Mouse (Mus musculus): Measurements from ENCODE around the gene Ogfr. TPM values are rescaled to one million over a fixed set of nuclear protein-coding genes. Genes with fewer than 3 reads are reported as not detected.

Ogfr gene
- polyA plus RNA-seq (2014; fragmentation: Nextera tagmentation; extraction: Ambion mirVana), result 88.4 and 90.2 TPM in 2 replicates

GRCm38 (mm10) chr2:180589123-180589831 is at the start of gene Ogfr:
Gene Ogfr (plus strand): TSS chr2:180589245.
- H3K9ac ChIP-seq, result peak within 1 kb of the TSS; percentile 88
- H3K27ac ChIP-seq, result peak within 1 kb of the TSS; percentile 93
- H3K36me3 ChIP-seq (replicated peaks; ENCODE audit: control insufficient read depth, insufficient read depth), result peaks cover 67% of the 10 kb centered on the region
- H3K9me3 ChIP-seq (ENCODE audit: control insufficient read depth, low read length), result no peaks in the 10 kb centered on the region
- H3K4me2 ChIP-seq (replicated peaks), result peak within 1 kb of the TSS; percentile 84
- under 1% methylated on average over 56 of the region's 67 CpGs for WGBS
- peaks cover 13% of the 10 kb centered on the region for H3K4me1 ChIP-seq (replicated peaks; ENCODE audit: control insufficient read depth, insufficient read depth, low read length)
- no peaks in the 10 kb centered on the region for H3K27me3 ChIP-seq (ENCODE audit: control insufficient read depth, insufficient read depth, low read length)
- DNase-seq (ENCODE audit: low spot score) (peak; percentile 85), ATAC-seq (ENCODE audit: low FRiP score) (peak; percentile 90)
- peak within 1 kb of the TSS; percentile 75 for H3K4me3 ChIP-seq (replicated peaks; ENCODE audit: low read length)

GRCm38 (mm10) chr2:180543675-180544074 is 45.4 kb upstream of the Ogfr start:
- Histone ChIP-seq H3K9me3 (ENCODE audit: control insufficient read depth, low read length) (no peaks in the 10 kb centered on the region), H3K27ac (no peak overlapping the region), H3K36me3 (replicated peaks; ENCODE audit: control insufficient read depth, insufficient read depth) (no peaks in the 10 kb centered on the region), H3K27me3 (ENCODE audit: control insufficient read depth, insufficient read depth, low read length) (no peaks in the 10 kb centered on the region), H3K4me3 (replicated peaks; ENCODE audit: low read length) (no peak overlapping the region), H3K4me2 (replicated peaks) (no peak overlapping the region), H3K9ac (no peak overlapping the region), H3K4me1 (replicated peaks; ENCODE audit: control insufficient read depth, insufficient read depth, low read length) (peaks cover 11% of the 10 kb centered on the region)
- no peak for ATAC-seq (ENCODE audit: low FRiP score)
- DNase-seq (ENCODE audit: low spot score), result no peak
- 90% methylated on average over 2 of the region's 2 CpGs for WGBS

- Histone ChIP-seq H3K4me1 (replicated peaks; ENCODE audit: control insufficient read depth, insufficient read depth, low read length) (peaks cover 11% of the 10 kb centered on the region), H3K9me3 (ENCODE audit: control insufficient read depth, low read length) (no peaks in the 10 kb centered on the region), H3K4me3 (replicated peaks; ENCODE audit: low read length) (no peak overlapping the region), H3K27me3 (ENCODE audit: control insufficient read depth, insufficient read depth, low read length) (no peaks in the 10 kb centered on the region), H3K9ac (no peak overlapping the region), H3K4me2 (replicated peaks) (no peak overlapping the region), H3K36me3 (replicated peaks; ENCODE audit: control insufficient read depth, insufficient read depth) (no peaks in the 10 kb centered on the region), H3K27ac (no peak overlapping the region)
- no peak for DNase-seq (ENCODE audit: low spot score)
- no peak for ATAC-seq (ENCODE audit: low FRiP score)
- 83% methylated on average over 18 of the region's 18 CpGs for WGBS
Observed at GRCm38 (mm10) chr2:180545046-180545445, 44.0 kb upstream of the Ogfr start.

GRCm38 (mm10) chr2:180547384-180548106 is 41.5 kb upstream of the Ogfr start:
- peak; percentile 52 for DNase-seq (ENCODE audit: low spot score)
- Histone ChIP-seq H3K4me2 (replicated peaks) (peak overlapping the region; percentile 25), H3K4me3 (replicated peaks; ENCODE audit: low read length) (no peak overlapping the region), H3K9me3 (ENCODE audit: control insufficient read depth, low read length) (no peaks in the 10 kb centered on the region), H3K27me3 (ENCODE audit: control insufficient read depth, insufficient read depth, low read length) (no peaks in the 10 kb centered on the region), H3K9ac (peak overlapping the region; percentile 34; the same call in 1 of the 2 replicates), H3K27ac (peak overlapping the region; percentile 38; the same call in 1 of the 2 replicates), H3K36me3 (replicated peaks; ENCODE audit: control insufficient read depth, insufficient read depth) (no peaks in the 10 kb centered on the region), H3K4me1 (replicated peaks; ENCODE audit: control insufficient read depth, insufficient read depth, low read length) (peaks cover 11% of the 10 kb centered on the region)
- ATAC-seq (ENCODE audit: low FRiP score), result peak; percentile 83
- 6% methylated on average over 8 of the region's 8 CpGs for WGBS

GRCm38 (mm10) chr2:180552340-180552739 is 36.7 kb upstream of the Ogfr start:
- Histone ChIP-seq H3K4me3 (replicated peaks; ENCODE audit: low read length) (no peak overlapping the region), H3K27ac (no peak overlapping the region), H3K36me3 (replicated peaks; ENCODE audit: control insufficient read depth, insufficient read depth) (no peaks in the 10 kb centered on the region), H3K4me2 (replicated peaks) (no peak overlapping the region), H3K9me3 (ENCODE audit: control insufficient read depth, low read length) (no peaks in the 10 kb centered on the region), H3K4me1 (replicated peaks; ENCODE audit: control insufficient read depth, insufficient read depth, low read length) (peaks cover 7% of the 10 kb centered on the region), H3K27me3 (ENCODE audit: control insufficient read depth, insufficient read depth, low read length) (no peaks in the 10 kb centered on the region), H3K9ac (no peak overlapping the region)
- 83% methylated on average over 3 of the region's 3 CpGs for WGBS
- DNase-seq (ENCODE audit: low spot score) (no peak), ATAC-seq (ENCODE audit: low FRiP score) (no peak)

- Histone ChIP-seq H3K27me3 (ENCODE audit: control insufficient read depth, insufficient read depth, low read length) (no peaks in the 10 kb centered on the region), H3K36me3 (replicated peaks; ENCODE audit: control insufficient read depth, insufficient read depth) (no peaks in the 10 kb centered on the region), H3K9me3 (ENCODE audit: control insufficient read depth, low read length) (no peaks in the 10 kb centered on the region), H3K4me2 (replicated peaks) (no peak overlapping the region), H3K9ac (no peak overlapping the region), H3K4me1 (replicated peaks; ENCODE audit: control insufficient read depth, insufficient read depth, low read length) (no peaks in the 10 kb centered on the region), H3K4me3 (replicated peaks; ENCODE audit: low read length) (no peak overlapping the region), H3K27ac (no peak overlapping the region)
- ATAC-seq (ENCODE audit: low FRiP score) (no peak), DNase-seq (ENCODE audit: low spot score) (no peak)
- WGBS, result 45% methylated on average over 3 of the region's 3 CpGs
Observed at GRCm38 (mm10) chr2:180555219-180555618, 33.8 kb upstream of the Ogfr start.

GRCm38 (mm10) chr2:180556470-180556869 is 32.6 kb upstream of the Ogfr start:
- Histone ChIP-seq H3K9me3 (ENCODE audit: control insufficient read depth, low read length) (no peaks in the 10 kb centered on the region), H3K27ac (no peak overlapping the region), H3K4me1 (replicated peaks; ENCODE audit: control insufficient read depth, insufficient read depth, low read length) (no peaks in the 10 kb centered on the region), H3K4me3 (replicated peaks; ENCODE audit: low read length) (no peak overlapping the region), H3K36me3 (replicated peaks; ENCODE audit: control insufficient read depth, insufficient read depth) (no peaks in the 10 kb centered on the region), H3K4me2 (replicated peaks) (no peak overlapping the region), H3K9ac (no peak overlapping the region), H3K27me3 (ENCODE audit: control insufficient read depth, insufficient read depth, low read length) (no peaks in the 10 kb centered on the region)
- no peak for DNase-seq (ENCODE audit: low spot score)
- no peak for ATAC-seq (ENCODE audit: low FRiP score)
- 82% methylated on average over 3 of the region's 3 CpGs for WGBS

- Histone ChIP-seq H3K4me1 (replicated peaks; ENCODE audit: control insufficient read depth, insufficient read depth, low read length) (peaks cover 13% of the 10 kb centered on the region; the same call in 1 of the 2 replicates), H3K4me3 (replicated peaks; ENCODE audit: low read length) (no peak overlapping the region), H3K9me3 (ENCODE audit: control insufficient read depth, low read length) (no peaks in the 10 kb centered on the region), H3K36me3 (replicated peaks; ENCODE audit: control insufficient read depth, insufficient read depth) (no peaks in the 10 kb centered on the region), H3K9ac (no peak overlapping the region), H3K27ac (no peak overlapping the region), H3K4me2 (replicated peaks) (no peak overlapping the region), H3K27me3 (ENCODE audit: control insufficient read depth, insufficient read depth, low read length) (no peaks in the 10 kb centered on the region)
- ATAC-seq (ENCODE audit: low FRiP score) (no peak), DNase-seq (ENCODE audit: low spot score) (no peak)
- 54% methylated on average over 5 of the region's 5 CpGs for WGBS
Observed at GRCm38 (mm10) chr2:180560245-180560644, 28.8 kb upstream of the Ogfr start.

- H3K27ac ChIP-seq, result no peak overlapping the region
- no peaks in the 10 kb centered on the region for H3K27me3 ChIP-seq (ENCODE audit: control insufficient read depth, insufficient read depth, low read length)
- no peak for DNase-seq (ENCODE audit: low spot score)
- 78% methylated on average over 5 of the region's 5 CpGs for WGBS
- H3K4me2 ChIP-seq (replicated peaks), result no peak overlapping the region
- ATAC-seq (ENCODE audit: low FRiP score), result no peak
- no peak overlapping the region for H3K4me3 ChIP-seq (replicated peaks; ENCODE audit: low read length)
- H3K9ac ChIP-seq, result no peak overlapping the region
- H3K4me1 ChIP-seq (replicated peaks; ENCODE audit: control insufficient read depth, insufficient read depth, low read length), result peaks cover 13% of the 10 kb centered on the region; the same call in 1 of the 2 replicates
- no peaks in the 10 kb centered on the region for H3K36me3 ChIP-seq (replicated peaks; ENCODE audit: control insufficient read depth, insufficient read depth)
- H3K9me3 ChIP-seq (ENCODE audit: control insufficient read depth, low read length), result no peaks in the 10 kb centered on the region
Observed at GRCm38 (mm10) chr2:180562146-180562545, 26.9 kb upstream of the Ogfr start.
